Mouse (Mus musculus) lung, embryonic 16.5 days (tissue): ENCODE results near the gene Tex264. TPM values are rescaled to one million over a fixed set of nuclear protein-coding genes. Genes with fewer than 3 reads are reported as not detected.
"Not testable (repeated sequence)": the region's sequence is repeated elsewhere in the genome, so short reads cannot be mapped to it uniquely, and the experiment has no call there.

Experiments
- ATAC-seq: fragments of 200-750 bp; cut with Nextera tagmentation; 2 replicates; pipeline ENCODE4 v1.8.0; 2017; ENCODE audit warnings: low read depth, mild to moderate bottlenecking, moderate library complexity
- H3K27ac ChIP-seq: fragments of 300-500 bp; sonication (generic); 2 replicates; pipeline ENCODE4 v1.5.1; 2014; ENCODE audit warnings: mild to moderate bottlenecking, control low read depth, low read length
- H3K27me3 ChIP-seq: fragments of 300-500 bp; sonication (generic); 2 replicates; pipeline ENCODE4 v1.6.1; 2014; ENCODE audit warnings: low read depth, low read length, mixed read lengths; ENCODE audit not compliant: control insufficient read depth, insufficient read depth
- H3K36me3 ChIP-seq: fragments of 300-500 bp; sonication (generic); 2 replicates; pipeline ENCODE4 v1.6.1; 2014; ENCODE audit warnings: low read length; ENCODE audit not compliant: control insufficient read depth, insufficient read depth
- H3K4me1 ChIP-seq: fragments of 300-500 bp; sonication (generic); replicated peaks from 2 replicates; pipeline ENCODE4 v1.6.1; 2014; ENCODE audit warnings: low read length, mixed read lengths; ENCODE audit not compliant: control insufficient read depth, insufficient read depth
- H3K4me2 ChIP-seq: fragments of 300-500 bp; sonication (generic); 2 replicates; pipeline ENCODE4 v1.6.1; 2014; ENCODE audit warnings: low read depth, low read length, control low read depth
- H3K4me3 ChIP-seq: fragments of 300-500 bp; sonication (generic); 2 replicates; pipeline ENCODE4 v1.5.1; 2014; ENCODE audit warnings: mild to moderate bottlenecking, low read length, control low read depth
- H3K9ac ChIP-seq: fragments of 300-500 bp; sonication (generic); 2 replicates; pipeline ENCODE4 v1.6.1; 2014; ENCODE audit warnings: low read length, control low read depth
- H3K9me3 ChIP-seq: fragments of 300-500 bp; sonication (generic); 2 replicates; pipeline ENCODE4 v1.6.1; 2016; ENCODE audit warnings: low read length; ENCODE audit not compliant: control insufficient read depth
- WGBS: fragments of 180-500 bp; shearing (Covaris S2); extraction: QIAGEN DNeasy Blood & Tissue Kit; methylation state at CpG from one replicate; pipeline ENCODE4 v1.1.7; 2014; 5-methylcytosine and 5-hydroxymethylcytosine counted together
- polyA plus RNA-seq: library from polyadenylated mRNA; unstranded; fragments of >200 nt; fragmentation: Nextera tagmentation; extraction: Ambion mirVana; gene quantifications from 2 replicates; pipeline ENCODE4 v1.2.1, GENCODE M21; 2015

Gene Tex264
- polyA plus RNA-seq, 1 experiment from 2014 or later: 53.4 TPM

GRCm38 (mm10) chr9:106627796-106628195 lies 57.9 kb downstream of the Tex264 start:
- not testable (repeated sequence) for ATAC-seq, H3K4me2 ChIP-seq, H3K9ac ChIP-seq, H3K4me1 ChIP-seq, H3K27me3 ChIP-seq, H3K27ac ChIP-seq, H3K9me3 ChIP-seq, H3K4me3 ChIP-seq, H3K36me3 ChIP-seq
- WGBS: 18% methylated on average over 8 of the region's 8 CpGs

GRCm38 (mm10) chr9:106626282-106626681 lies 59.4 kb downstream of the Tex264 start, which contains the start of gene Iqcf6:
Gene Iqcf6 (plus strand): TSS chr9:106626582.
- H3K27me3 ChIP-seq: no peaks in the 10 kb centered on the region
- H3K4me3 ChIP-seq: no peak within 1 kb of the TSS
- ATAC-seq: no peak
- H3K9ac ChIP-seq: no peak within 1 kb of the TSS
- no peak within 1 kb of the TSS for H3K4me2 ChIP-seq
- H3K36me3 ChIP-seq: no peaks in the 10 kb centered on the region
- H3K9me3 ChIP-seq: no peaks in the 10 kb centered on the region
- 58% methylated on average over 2 of the region's 2 CpGs for WGBS
- H3K4me1 ChIP-seq: no peaks in the 10 kb centered on the region
- no peak within 1 kb of the TSS for H3K27ac ChIP-seq

DNA sequence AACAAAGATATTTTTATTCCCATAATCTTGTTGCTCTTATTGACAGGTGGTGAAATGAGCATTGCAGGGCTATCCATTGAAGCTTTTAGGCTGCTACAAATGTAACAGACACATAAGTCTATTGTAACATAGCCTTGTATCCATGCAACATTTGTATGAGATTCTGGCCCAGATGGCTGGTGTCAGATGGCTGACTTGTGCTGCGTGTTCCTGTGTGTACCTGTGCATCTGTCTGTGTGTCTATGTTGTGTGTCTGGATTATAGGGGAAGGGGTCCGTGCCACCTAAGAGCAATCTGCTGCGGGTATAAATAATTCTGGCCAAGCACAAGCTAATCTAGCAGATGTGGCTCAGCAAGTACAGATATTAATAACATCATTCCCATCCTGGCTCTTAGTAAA lies 68.2 kb downstream of the Tex264 start:
- H3K4me2 ChIP-seq: no peak overlapping the region
- no peaks in the 10 kb centered on the region for H3K36me3 ChIP-seq
- no peak overlapping the region for H3K4me3 ChIP-seq
- H3K9ac ChIP-seq: no peak overlapping the region
- 77% methylated on average over 3 of the region's 3 CpGs for WGBS
- no peaks in the 10 kb centered on the region for H3K4me1 ChIP-seq
- no peak overlapping the region for H3K27ac ChIP-seq
- no peaks in the 10 kb centered on the region for H3K9me3 ChIP-seq
- ATAC-seq: no peak
- H3K27me3 ChIP-seq: no peaks in the 10 kb centered on the region

- Histone ChIP-seq H3K9ac (no peak overlapping the region), H3K27me3 (no peaks in the 10 kb centered on the region), H3K4me2 (no peak overlapping the region), H3K4me1 (no peaks in the 10 kb centered on the region), H3K27ac (no peak overlapping the region), H3K9me3 (no peaks in the 10 kb centered on the region), H3K4me3 (no peak overlapping the region), H3K36me3 (no peaks in the 10 kb centered on the region)
- no peak for ATAC-seq
- 74% methylated on average over 9 of the region's 9 CpGs for WGBS
Measured at GRCm38 (mm10) chr9:106616306-106616705, 69.4 kb downstream of the Tex264 start.

DNA sequence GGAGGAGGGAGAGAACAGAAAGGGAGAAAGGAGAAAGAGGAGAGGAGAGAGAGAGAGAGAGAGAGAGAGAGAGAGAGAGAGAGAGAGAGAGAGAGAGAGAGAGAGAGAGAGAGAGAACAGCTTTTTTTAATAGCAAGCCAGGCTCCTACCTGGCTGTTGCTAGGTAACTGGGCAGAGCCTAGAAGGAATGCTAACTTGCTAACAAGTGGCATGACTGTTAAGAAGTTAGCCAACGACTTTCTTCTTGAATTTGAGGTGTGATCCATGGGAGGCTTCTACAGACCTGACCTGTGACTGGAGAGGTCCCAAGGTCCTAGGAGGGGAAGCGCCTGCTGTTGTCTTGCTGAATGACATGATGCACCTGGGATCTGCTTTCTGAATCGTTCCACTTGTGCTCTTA lies 71.1 kb downstream of the Tex264 start:
- peak; percentile 60; the same call in 1 of the 2 replicates for ATAC-seq
- no peaks in the 10 kb centered on the region for H3K27me3 ChIP-seq
- no peak overlapping the region for H3K9ac ChIP-seq
- no peaks in the 10 kb centered on the region for H3K9me3 ChIP-seq
- 13% methylated on average over 3 of the region's 3 CpGs for WGBS
- H3K4me3 ChIP-seq: no peak overlapping the region
- no peak overlapping the region for H3K27ac ChIP-seq
- no peak overlapping the region for H3K4me2 ChIP-seq
- no peaks in the 10 kb centered on the region for H3K4me1 ChIP-seq
- H3K36me3 ChIP-seq: no peaks in the 10 kb centered on the region

GRCm38 (mm10) chr9:106613951-106614350 lies 71.8 kb downstream of the Tex264 start:
- Histone ChIP-seq H3K27me3 (no peaks in the 10 kb centered on the region), H3K27ac (no peak overlapping the region), H3K4me1 (no peaks in the 10 kb centered on the region), H3K4me3 (no peak overlapping the region), H3K36me3 (no peaks in the 10 kb centered on the region), H3K9ac (no peak overlapping the region), H3K4me2 (no peak overlapping the region), H3K9me3 (no peaks in the 10 kb centered on the region)
- WGBS: 46% methylated on average over 2 of the region's 2 CpGs
- ATAC-seq: no peak

- Histone ChIP-seq H3K27me3 (no peaks in the 10 kb centered on the region), H3K27ac (no peak overlapping the region), H3K4me3 (no peak overlapping the region), H3K9me3 (no peaks in the 10 kb centered on the region), H3K4me1 (no peaks in the 10 kb centered on the region), H3K4me2 (no peak overlapping the region), H3K9ac (no peak overlapping the region), H3K36me3 (no peaks in the 10 kb centered on the region)
- ATAC-seq: no peak
- 72% methylated on average over 4 of the region's 4 CpGs for WGBS
Measured at GRCm38 (mm10) chr9:106610727-106611126, 75.0 kb downstream of the Tex264 start.

Other genes with a start within 250 kb of the Tex264 start
- 25.0 and 29.7 TPM in 2 replicates for gene Acy1, start 247.6 kb downstream of the Tex264 start, polyA plus RNA-seq
- gene Abhd14b, start 238.5 kb downstream of the Tex264 start, polyA plus RNA-seq: 18.0 and 21.8 TPM in 2 replicates
- 52.8 and 56.0 TPM in 2 replicates for gene Abhd14a, start 238.2 kb downstream of the Tex264 start, polyA plus RNA-seq
- gene Pcbp4, start 232.6 kb downstream of the Tex264 start, polyA plus RNA-seq: 58.6 and 60.7 TPM in 2 replicates
- 0.18 TPM in 2 replicates for gene Gpr62, start 220.0 kb downstream of the Tex264 start, polyA plus RNA-seq
- gene Rrp9, start 210.0 kb downstream of the Tex264 start, polyA plus RNA-seq: 39.4 and 39.8 TPM in 2 replicates
- 4.7 and 6.0 TPM in 2 replicates for gene Parp3, start 209.0 kb downstream of the Tex264 start, polyA plus RNA-seq
- gene Iqcf1, start 186.0 kb downstream of the Tex264 start, polyA plus RNA-seq: not detected in 2 replicates
- gene Iqcf5, start 171.4 kb downstream of the Tex264 start, polyA plus RNA-seq: not detected in 2 replicates
- not detected in 2 replicates for gene Iqcf3, start 124.3 kb downstream of the Tex264 start, polyA plus RNA-seq
- not detected in 2 replicates for gene Iqcf4, start 114.9 kb downstream of the Tex264 start, polyA plus RNA-seq
- gene Iqcf6, start 59.3 kb downstream of the Tex264 start, polyA plus RNA-seq: not detected in 2 replicates
- not detected in 2 replicates for gene Grm2, start 29.8 kb downstream of the Tex264 start, polyA plus RNA-seq
- gene Rad54l2, start 103.3 kb upstream of the Tex264 start, polyA plus RNA-seq: 5.8 and 6.0 TPM in 2 replicates
- gene Dcaf1, start 135.9 kb upstream of the Tex264 start, polyA plus RNA-seq: 19.4 and 22.9 TPM in 2 replicates
- gene Rbm15b, start 201.5 kb upstream of the Tex264 start, polyA plus RNA-seq: 5.1 and 5.2 TPM in 2 replicates
- 286 and 294 TPM in 2 replicates for gene Manf, start 206.1 kb upstream of the Tex264 start, polyA plus RNA-seq